Mouse (Mus musculus) lung, postnatal 0 days (tissue): Measurements from ENCODE around the gene Rrnad1. TPM values are rescaled to one million over a fixed set of nuclear protein-coding genes. Genes with fewer than 3 reads are reported as not detected.

Experiments used
- ATAC-seq: fragments of 200-750 bp; cut with Nextera tagmentation; 2 replicates; pipeline ENCODE4 v1.8.0; 2017; ENCODE audit warnings: moderate library complexity
- DNase-seq: peaks from one replicate; pipeline ENCODE4 v3.0.0-alpha.2; 2016; ENCODE audit warnings: low spot score
- H3K27ac ChIP-seq: fragments of 300-500 bp; sonication (generic); 2 replicates; pipeline ENCODE4 v1.5.1; 2014; ENCODE audit warnings: antibody characterized with exemption, mild to moderate bottlenecking, low read length, mixed read lengths
- H3K27me3 ChIP-seq: fragments of 300-500 bp; sonication (generic); replicated peaks from 2 replicates; pipeline ENCODE4 v1.6.1; 2014; ENCODE audit warnings: low read length, mixed read lengths; ENCODE audit not compliant: insufficient read depth
- H3K36me3 ChIP-seq: fragments of 300-500 bp; sonication (generic); 2 replicates; pipeline ENCODE4 v1.6.1; 2014; ENCODE audit warnings: low read length, mixed read lengths; ENCODE audit not compliant: insufficient read depth
- H3K4me1 ChIP-seq: fragments of 300-500 bp; sonication (generic); 2 replicates; pipeline ENCODE4 v1.6.1; 2014; ENCODE audit warnings: antibody characterized with exemption, low read depth, low read length, mixed read lengths; ENCODE audit not compliant: insufficient read depth
- H3K4me2 ChIP-seq: fragments of 300-500 bp; sonication (generic); replicated peaks from 2 replicates; pipeline ENCODE4 v1.6.1; 2014; ENCODE audit warnings: low read depth, mild to moderate bottlenecking, low read length, moderate library complexity, mixed read lengths
- H3K4me3 ChIP-seq: fragments of 300-500 bp; sonication (generic); 2 replicates; pipeline ENCODE4 v1.5.1; 2014; ENCODE audit warnings: low read depth, low read length
- H3K9ac ChIP-seq: fragments of 300-500 bp; sonication (generic); replicated peaks from 2 replicates; pipeline ENCODE4 v1.6.1; 2014; ENCODE audit warnings: low read depth, mild to moderate bottlenecking
- H3K9me3 ChIP-seq: fragments of 300-500 bp; sonication (generic); 2 replicates; pipeline ENCODE4 v1.6.1; 2016; ENCODE audit warnings: low read length, mixed read lengths
- CTCF ChIP-seq: IDR thresholded peaks from 2 replicates; pipeline ENCODE4 v1.5.1; 2016; ENCODE audit warnings: antibody characterized with exemption, mild to moderate bottlenecking
- EP300 ChIP-seq: IDR thresholded peaks from 2 replicates; pipeline ENCODE4 v1.6.1; 2016; ENCODE audit warnings: antibody characterized with exemption, mild to moderate bottlenecking, control low read depth
- WGBS: fragments of 180-500 bp; shearing (Covaris S2); extraction: QIAGEN DNeasy Blood & Tissue Kit; methylation state at CpG from one replicate; pipeline ENCODE4 v1.1.7; 2014; 5-methylcytosine and 5-hydroxymethylcytosine counted together
- polyA plus RNA-seq: library from polyadenylated mRNA; unstranded; fragments of >200 nt; fragmentation: Nextera tagmentation; extraction: Ambion mirVana; gene quantifications from 2 replicates; pipeline ENCODE4 v1.2.1, GENCODE M21; 2015

The Rrnad1 gene
- polyA plus RNA-seq, 1 experiment from 2014 or later: 11.2 TPM

GRCm38 (mm10) chr3:87972776-87973175 lies 42.3 kb upstream of the Rrnad1 start:
- peaks cover 15% of the 10 kb centered on the region; the same call in 1 of the 2 replicates for H3K4me1 ChIP-seq
- no peaks in the 10 kb centered on the region for H3K9me3 ChIP-seq
- H3K36me3 ChIP-seq: no peaks in the 10 kb centered on the region
- peak overlapping the region; percentile 50 for H3K4me2 ChIP-seq
- H3K4me3 ChIP-seq: peak overlapping the region; percentile 49
- H3K9ac ChIP-seq: peak overlapping the region; percentile 48
- TF ChIP-seq CTCF (no peak), EP300 (no peak)
- DNase-seq (no peak), ATAC-seq (no peak)
- no peak overlapping the region for H3K27ac ChIP-seq
- 0 out of 2 replicates have a peak, but pooled peaks cover 4% of the 10 kb centered on the region for H3K27me3 ChIP-seq
- WGBS: 30% methylated on average over 5 of the region's 5 CpGs

DNA sequence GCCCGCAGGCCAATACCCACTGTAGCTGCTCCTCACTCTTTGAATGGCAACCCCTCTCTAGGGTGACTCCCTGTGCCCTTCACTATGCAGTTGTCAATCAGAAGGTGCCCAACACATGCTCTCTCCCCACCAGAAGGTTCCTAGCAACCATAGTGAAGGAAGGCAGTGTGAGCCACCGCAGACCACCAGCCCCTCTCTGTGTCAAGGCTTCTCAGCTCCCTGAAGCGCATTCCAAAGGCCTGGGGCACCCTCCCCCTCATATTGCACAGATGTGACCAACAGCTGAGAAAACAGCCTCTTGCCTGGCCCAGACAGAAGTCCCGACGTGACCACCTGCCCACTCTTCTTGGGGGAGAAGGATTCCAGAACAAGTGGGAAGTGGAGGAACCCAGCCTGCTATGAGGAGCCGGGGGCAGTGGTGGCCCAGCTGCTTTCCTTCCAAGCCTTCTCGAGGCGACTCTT lies 41.7 kb upstream of the Rrnad1 start:
- ATAC-seq (no peak), DNase-seq (no peak)
- H3K27me3 ChIP-seq: 0 out of 2 replicates have a peak, but pooled peaks cover 4% of the 10 kb centered on the region
- H3K4me2 ChIP-seq: peak overlapping the region; percentile 50
- H3K4me1 ChIP-seq: peaks cover 15% of the 10 kb centered on the region; the same call in 1 of the 2 replicates
- no peak overlapping the region for H3K27ac ChIP-seq
- H3K4me3 ChIP-seq: peak overlapping the region; percentile 49
- no peaks in the 10 kb centered on the region for H3K36me3 ChIP-seq
- peak overlapping the region; percentile 48 for H3K9ac ChIP-seq
- no peaks in the 10 kb centered on the region for H3K9me3 ChIP-seq
- TF ChIP-seq CTCF: no peak
- TF ChIP-seq EP300: no peak
- WGBS: 11% methylated on average over 8 of the region's 8 CpGs

DNA sequence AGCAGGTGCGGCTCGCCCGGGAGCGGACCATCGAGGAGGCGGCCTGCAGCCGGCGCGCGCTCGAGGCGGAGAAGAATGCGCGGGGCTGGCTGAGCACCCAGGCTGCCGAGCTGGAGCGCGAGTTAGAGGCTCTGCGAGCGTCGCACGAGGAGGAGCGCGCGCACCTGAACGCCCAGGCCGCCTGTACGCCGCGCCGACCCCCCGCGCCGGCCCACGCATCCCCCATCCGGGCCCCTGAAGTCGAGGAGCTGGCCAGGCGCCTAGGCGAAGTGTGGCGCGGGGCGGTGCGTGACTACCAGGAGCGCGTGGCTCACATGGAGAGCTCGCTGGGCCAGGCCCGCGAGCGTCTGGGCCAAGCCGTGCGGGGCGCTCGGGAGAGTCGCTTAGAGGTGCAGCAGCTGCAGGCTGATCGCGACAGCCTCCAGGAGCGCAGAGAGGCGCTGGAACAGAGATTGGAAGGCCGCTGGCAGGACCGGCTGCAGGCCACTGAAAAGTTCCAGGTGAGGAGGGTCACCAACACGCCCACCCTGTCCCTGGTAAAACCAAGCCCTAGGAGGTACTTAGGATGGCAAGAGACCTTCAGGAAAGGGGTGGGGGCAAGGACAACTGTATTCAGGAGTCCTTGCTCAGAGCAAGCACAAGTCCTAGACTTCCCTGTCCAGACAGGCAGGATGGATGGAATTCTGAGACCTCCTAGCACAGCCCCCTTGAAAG lies 41.1 kb upstream of the Rrnad1 start:
- WGBS: 1% methylated on average over 60 of the region's 60 CpGs
- TF ChIP-seq EP300 (no peak), CTCF (no peak)
- H3K4me2 ChIP-seq: peak overlapping the region; percentile 50
- DNase-seq: peak; percentile 56
- H3K9ac ChIP-seq: peak overlapping the region; percentile 48
- H3K4me1 ChIP-seq: peaks cover 15% of the 10 kb centered on the region; the same call in 1 of the 2 replicates
- no peaks in the 10 kb centered on the region for H3K36me3 ChIP-seq
- H3K4me3 ChIP-seq: peak overlapping the region; percentile 49
- 0 out of 2 replicates have a peak overlapping the region, but pooled peaks have one; percentile 44 for H3K27ac ChIP-seq
- peak; percentile 13 for ATAC-seq
- 0 out of 2 replicates have a peak, but pooled peaks cover 4% of the 10 kb centered on the region for H3K27me3 ChIP-seq
- H3K9me3 ChIP-seq: no peaks in the 10 kb centered on the region

- Histone ChIP-seq H3K4me3 (peak within 1 kb of the TSS; percentile 49), H3K27ac (peak within 1 kb of the TSS; percentile 66; the same call in 1 of the 2 replicates), H3K9me3 (no peaks in the 10 kb centered on the region), H3K27me3 (0 out of 2 replicates have a peak, but pooled peaks cover 4% of the 10 kb centered on the region), H3K9ac (peak within 1 kb of the TSS; percentile 48), H3K36me3 (no peaks in the 10 kb centered on the region), H3K4me2 (peak within 1 kb of the TSS; percentile 50), H3K4me1 (peaks cover 15% of the 10 kb centered on the region; the same call in 1 of the 2 replicates)
- whole genome bisulfite sequencing: under 1% methylated on average over 44 of the region's 44 CpGs
- DNase-seq (peak; percentile 87), ATAC-seq (peak; percentile 78)
- TF ChIP-seq EP300 (0 out of 2 replicates have a peak, but pooled peaks have one; percentile 2), CTCF (0 out of 2 replicates have a peak, but pooled peaks have one; percentile 3)
Measured at GRCm38 (mm10) chr3:87970939-87971488, 40.5 kb upstream of the Rrnad1 start, which contains the start of gene Nes. Nes (plus strand) TSS chr3:87971078.

DNA sequence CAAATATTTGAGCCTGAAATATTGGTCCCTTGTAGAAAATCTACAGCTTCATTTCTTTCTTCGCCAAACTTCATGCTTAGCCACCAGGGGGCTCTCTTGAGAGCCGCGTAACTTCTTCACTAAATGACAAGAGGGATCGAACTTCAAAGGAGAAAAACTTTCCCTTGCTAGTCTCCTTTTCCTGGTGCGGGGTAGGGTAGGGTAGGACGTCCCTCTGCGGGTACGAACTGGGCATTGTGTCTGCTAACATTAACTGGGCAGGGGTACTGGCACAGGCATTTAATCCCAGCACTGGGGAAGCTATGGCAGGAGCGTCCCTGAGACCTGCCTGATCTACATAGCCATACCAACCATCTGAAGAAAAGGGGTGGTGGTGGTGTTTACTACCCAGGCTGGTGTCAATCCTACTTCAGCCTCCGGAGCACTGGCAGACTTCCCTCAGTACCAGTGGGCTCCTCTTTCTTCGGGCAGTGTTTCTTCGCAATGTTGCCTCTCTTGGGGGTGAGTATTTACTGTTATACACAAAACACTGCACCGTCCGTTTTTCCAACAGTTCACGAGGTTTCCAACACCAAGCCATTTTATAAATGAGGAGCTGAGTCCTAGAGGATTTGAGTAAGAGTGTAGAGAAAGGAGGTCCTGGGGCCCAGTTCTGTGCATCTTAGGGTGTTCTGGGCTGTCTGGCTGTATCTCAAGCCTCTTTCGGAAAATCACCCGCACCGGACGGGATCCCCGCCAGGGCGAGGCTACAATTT lies 39.8 kb upstream of the Rrnad1 start:
- under 1% methylated on average over 21 of the region's 21 CpGs for WGBS
- Histone ChIP-seq H3K9me3 (no peaks in the 10 kb centered on the region), H3K4me1 (peaks cover 15% of the 10 kb centered on the region; the same call in 1 of the 2 replicates), H3K4me2 (peak overlapping the region; percentile 50), H3K27me3 (0 out of 2 replicates have a peak, but pooled peaks cover 4% of the 10 kb centered on the region), H3K4me3 (peak overlapping the region; percentile 49), H3K27ac (peak overlapping the region; percentile 66; the same call in 1 of the 2 replicates), H3K36me3 (no peaks in the 10 kb centered on the region), H3K9ac (peak overlapping the region; percentile 48; the same call in 1 of the 2 replicates)
- TF ChIP-seq EP300 (peak; percentile 18; the same call in 1 of the 2 replicates), CTCF (peak; percentile 80)
- ATAC-seq: peak; percentile 37
- peak; percentile 82 for DNase-seq
